Mouse (Mus musculus) embryo, embryonic 11.5 days (tissue): ENCODE data around the gene Kcnb1.

ENCODE experiments used
- DNase-seq: peaks from one replicate; pipeline ENCODE4 v3.0.0-alpha.2; 2012; ENCODE audit warnings: low read depth, low spot score

Gene Kcnb1

DNA sequence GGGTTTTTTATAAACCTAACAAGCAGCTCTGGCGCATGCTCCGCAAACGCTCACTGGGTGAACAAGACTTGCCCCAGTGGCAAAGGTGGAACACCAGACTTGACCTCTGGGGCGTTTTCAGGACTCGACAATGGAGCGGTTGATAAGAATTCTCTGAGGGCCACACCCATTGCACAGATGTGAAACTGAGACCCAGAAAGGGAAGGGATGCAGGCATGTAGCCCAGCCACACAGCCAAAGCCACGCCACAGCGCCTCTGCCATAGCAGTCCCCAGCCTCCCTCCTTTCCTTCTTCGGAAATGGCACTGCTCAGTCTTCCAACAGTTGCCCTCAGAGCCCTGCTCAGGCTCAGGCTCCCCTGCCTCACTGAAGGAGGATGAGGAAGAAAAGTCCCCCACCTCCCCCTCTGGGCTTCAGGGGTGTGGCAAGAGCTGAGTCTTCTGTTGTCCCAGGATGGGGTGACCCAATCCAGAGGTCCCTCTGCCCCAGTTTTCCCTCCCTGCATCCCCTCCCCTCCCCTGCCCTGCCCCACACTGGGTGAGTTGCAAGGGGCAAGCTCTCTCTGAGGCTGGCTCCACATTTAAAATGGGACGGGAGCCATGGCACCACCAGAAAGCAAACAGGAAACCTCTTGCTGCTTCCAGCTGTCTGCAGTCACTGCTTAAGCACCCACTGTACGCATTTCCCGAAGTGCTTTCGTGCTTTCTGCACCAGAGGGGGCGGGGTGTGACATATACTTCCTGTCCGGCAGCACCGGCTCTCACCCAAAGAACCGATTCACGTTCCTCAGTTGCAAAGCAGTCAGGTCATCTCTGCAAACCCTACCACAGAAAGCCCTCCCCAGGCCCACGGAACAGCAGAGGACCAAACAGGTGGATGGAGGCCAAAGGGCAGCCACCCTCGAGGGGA, 61.0 kb downstream of the Kcnb1 start:
- DNase-seq = no peak

GRCm38 (mm10) chr2:167127404-167127803, 62.6 kb downstream of the Kcnb1 start:
- no peak for DNase-seq

- DNase-seq = no peak
These were observed 64.2 kb downstream of the Kcnb1 start for GRCm38 (mm10) chr2:167125781-167126180.

- no peak for DNase-seq
These were observed 66.0 kb downstream of the Kcnb1 start for GRCm38 (mm10) chr2:167123936-167124335.

DNA sequence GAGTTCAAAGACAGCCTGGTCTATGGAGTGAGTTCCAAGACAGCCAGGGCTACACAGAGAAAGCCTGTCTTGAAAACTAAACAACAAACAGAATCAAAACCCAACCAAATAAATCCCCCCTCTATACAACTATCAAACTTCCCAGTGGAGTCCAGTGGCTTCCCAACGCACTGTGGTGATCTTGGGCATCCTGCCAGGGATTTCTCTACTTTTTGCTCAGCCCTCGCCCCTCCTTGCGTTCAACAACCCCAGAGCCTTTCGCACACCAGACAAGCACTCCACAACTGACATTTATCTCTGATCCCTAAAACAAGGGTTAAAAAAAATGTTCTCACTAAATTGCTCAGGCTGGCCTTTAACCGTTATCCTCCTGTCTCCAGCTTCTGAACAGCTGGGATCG, 67.2 kb downstream of the Kcnb1 start:
- no peak for DNase-seq

- DNase-seq = no peak
These were observed 68.0 kb downstream of the Kcnb1 start for GRCm38 (mm10) chr2:167121996-167122395.

- DNase-seq = no peak
These were observed 68.7 kb downstream of the Kcnb1 start for GRCm38 (mm10) chr2:167121228-167121627.

DNA sequence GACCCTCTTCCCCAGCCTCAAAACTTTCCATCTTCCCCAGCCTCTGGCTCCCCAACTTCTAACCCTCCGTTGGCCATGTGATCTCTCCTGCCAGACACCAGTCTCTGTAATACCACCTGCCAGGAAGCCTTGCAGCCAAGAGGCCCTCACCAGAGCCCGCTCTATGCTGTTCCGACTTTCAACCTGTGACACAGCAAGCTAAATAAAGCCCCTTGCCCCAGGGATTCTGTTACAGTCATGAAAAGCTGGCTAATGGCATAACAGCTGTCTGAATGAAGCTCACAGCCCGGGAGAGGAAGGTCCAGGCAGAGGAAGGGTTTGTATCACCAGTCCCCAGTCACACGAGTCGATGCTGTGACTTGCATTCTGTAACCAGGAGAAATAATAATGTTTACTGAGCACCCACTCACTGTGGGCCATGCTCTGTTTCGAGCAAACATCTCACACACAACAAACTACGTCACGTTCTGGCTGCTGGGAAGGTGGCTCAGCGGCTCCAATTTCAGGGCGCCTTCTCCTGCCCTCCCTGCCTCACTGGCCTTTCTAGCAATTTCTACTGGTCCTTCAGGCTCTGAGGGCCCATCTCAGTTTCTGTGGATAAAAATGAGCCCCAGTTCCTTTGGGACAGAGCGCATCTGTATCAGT, 69.6 kb downstream of the Kcnb1 start:
- DNase-seq = no peak

DNA sequence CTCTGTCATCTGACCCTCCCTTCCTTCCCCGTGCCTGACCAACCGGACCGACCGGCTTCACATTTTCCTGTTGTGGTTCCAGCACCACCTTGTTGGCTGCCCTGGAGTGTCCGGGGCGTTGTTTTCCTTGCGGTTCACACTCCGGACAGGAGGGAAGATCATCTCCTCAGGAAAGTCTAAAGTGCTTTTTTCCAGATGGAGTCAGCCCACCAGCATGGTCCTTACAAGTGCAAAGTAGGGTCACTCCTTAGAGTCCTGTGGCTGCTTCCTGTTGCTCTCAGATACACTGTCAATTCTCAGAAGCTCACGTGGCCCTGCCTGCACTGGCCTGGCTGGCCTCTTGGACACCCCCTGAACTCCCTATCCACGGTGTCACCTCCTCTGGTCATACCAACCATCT, 71.9 kb downstream of the Kcnb1 start:
- DNase-seq = no peak

DNA sequence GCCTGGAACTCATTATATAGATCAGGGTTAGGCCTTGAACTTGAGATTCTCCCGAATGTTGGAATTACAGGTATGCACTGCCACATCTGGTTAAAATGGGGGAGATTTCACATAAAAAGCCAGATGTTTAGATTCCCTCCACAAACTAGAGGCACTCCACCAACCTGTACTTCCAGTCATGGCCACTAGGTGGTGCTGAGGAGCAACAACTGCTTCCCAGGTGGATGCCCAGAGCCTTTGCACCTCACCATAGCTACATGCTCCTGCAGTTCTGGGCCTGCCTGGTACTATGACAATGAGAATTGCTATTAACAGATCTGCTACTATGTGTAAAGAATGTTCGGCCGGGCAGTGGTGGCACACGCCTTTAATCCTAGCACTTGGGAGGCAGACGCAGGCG, 77.2 kb downstream of the Kcnb1 start:
- peak; percentile 74 for DNase-seq

GRCm38 (mm10) chr2:167112259-167112658, 77.7 kb downstream of the Kcnb1 start:
- DNase-seq = no peak

GRCm38 (mm10) chr2:167109506-167109905, 80.4 kb downstream of the Kcnb1 start:
- no peak for DNase-seq

- DNase-seq = no peak
These were observed 86.4 kb downstream of the Kcnb1 start for GRCm38 (mm10) chr2:167103546-167103945.

DNA sequence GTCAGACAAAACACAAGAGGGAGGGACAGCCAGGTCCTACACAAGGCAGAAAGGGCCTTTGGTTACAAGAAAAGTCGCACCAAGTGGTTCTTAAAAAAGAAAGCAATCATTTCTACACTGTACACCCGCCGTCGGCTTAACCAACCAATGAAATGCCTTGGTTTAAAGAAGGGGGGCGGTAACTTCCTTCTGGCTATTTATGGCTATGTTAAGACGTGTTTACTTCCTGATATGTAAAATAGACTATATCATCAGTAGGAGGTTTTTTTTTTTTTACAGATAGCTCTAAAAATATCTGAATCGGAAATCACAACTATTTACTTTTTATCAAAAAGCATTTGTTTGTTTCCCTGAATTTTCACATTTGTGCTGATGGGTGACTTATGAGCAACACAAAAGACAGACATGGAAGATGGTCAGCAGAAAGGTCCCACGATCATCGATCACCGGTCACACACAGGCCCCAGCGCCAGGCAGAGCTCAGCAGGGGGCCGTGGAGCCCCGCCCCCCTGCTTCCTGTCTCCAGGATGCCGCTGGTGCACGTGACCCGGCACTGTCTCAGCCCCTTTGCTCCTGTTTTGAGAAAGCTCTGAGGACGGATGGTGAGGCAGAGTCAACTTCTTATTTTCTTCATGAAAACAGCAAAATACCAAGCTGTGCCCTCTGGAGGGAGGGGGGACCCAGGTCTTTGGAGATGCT, 88.1 kb downstream of the Kcnb1 start:
- no peak for DNase-seq

DNA sequence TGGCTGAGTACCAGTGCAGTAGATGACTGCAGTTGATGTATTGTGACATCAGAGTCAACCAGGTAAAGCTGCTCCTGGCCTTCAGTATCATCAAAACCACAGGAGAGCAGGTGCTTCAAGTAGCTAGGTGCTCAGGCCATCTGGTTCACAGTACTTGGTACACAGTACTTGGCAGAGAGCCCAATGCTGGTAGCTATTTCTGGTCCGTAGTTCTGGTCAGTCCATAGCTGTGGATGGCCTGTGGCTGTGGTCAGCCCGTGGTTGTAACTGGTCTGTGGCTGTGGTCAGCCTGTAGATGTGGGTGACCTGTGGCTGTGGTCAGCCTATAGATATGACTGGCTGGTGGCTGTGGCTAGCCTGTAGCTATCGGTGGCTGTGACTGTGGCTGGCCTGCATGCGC, 95.3 kb downstream of the Kcnb1 start:
- no peak for DNase-seq

- DNase-seq = no peak
These were observed 96.6 kb downstream of the Kcnb1 start for GRCm38 (mm10) chr2:167093171-167093900.

DNA sequence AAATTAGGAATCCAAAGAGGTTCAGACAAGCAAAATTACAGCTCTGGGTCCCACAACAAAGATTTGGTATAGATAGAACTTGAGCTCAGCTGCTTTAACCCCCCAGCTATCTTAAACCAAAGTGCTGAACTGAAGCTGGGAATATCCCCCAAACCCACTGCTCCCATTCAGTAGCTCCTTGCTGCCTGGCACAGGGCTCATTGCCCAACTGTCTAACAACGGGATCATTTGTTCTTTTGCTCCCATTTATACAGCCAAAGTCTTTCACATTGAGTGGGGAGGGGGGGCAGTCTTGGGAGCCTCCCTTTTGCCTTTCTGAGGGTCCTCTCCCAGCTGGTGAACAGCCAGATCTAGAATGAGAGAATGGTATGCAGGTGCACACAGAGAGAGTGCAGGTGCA, 99.7 kb downstream of the Kcnb1 start:
- no peak for DNase-seq

DNA sequence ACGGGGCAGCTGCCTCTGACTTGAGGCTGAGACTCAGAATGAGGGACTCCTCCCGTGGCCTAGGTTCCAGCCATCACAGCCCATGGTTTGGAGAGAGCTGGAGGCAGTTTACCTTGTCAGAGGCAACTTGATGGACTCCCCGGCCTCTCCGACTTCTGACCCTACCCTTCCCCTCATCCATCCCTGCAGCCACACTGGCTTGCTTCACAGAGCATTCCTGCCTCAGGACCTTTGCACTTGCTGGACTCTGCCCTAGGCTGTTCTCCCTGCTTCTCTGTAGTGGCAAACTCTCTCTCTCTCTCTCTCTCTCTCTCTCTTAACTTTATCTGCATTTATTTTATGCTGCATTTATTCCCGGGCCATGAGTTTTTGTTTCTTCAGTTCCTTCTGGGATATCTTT, 103.1 kb downstream of the Kcnb1 start:
- no peak for DNase-seq

- no peak for DNase-seq
These were observed 103.9 kb downstream of the Kcnb1 start for GRCm38 (mm10) chr2:167086092-167086491.

- DNase-seq = no peak
These were observed 108.3 kb downstream of the Kcnb1 start for GRCm38 (mm10) chr2:167081639-167082038.

DNA sequence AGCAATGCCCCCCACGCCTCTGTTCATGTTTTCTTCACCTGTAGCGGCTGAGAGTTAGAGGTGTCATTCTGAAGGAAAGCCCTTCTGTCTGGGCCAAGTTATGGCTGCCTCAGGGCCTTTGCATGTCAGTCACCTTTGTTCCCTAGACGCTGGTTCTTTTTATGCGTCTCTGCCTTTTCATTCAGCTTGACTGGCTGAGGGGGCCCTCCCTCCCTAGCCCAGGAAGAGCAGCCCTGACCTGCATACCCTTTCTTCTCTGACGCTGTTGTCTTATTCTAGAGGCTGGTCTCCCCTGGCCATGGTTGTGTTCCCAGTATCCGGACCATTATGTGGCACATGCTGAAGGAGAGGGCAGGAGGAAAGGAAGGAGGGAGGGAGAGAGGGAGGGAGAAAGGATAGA, 108.8 kb downstream of the Kcnb1 start:
- DNase-seq = no peak

- DNase-seq = no peak
These were observed 109.6 kb downstream of the Kcnb1 start for GRCm38 (mm10) chr2:167080387-167080786.
